Mouse (Mus musculus) ES-Bruce4 (cell line): ENCODE measurements at regions not wholly inside any gene's neighbourhood (a gene's known extent, or its start where the extent isn't known, plus 50 kb on each side); places are given as distances from the start of the nearest gene placed in this dataset.

Experiments
- CTCF ChIP-seq: IDR thresholded peaks from one replicate; pipeline ENCODE4 v1.8.1; 2011; ENCODE audit warnings: low read depth, low read length
- EP300 ChIP-seq: IDR thresholded peaks from 2 replicates; pipeline ENCODE4 v1.6.1; 2011; ENCODE audit warnings: low read depth, low read length; ENCODE audit not compliant: insufficient read depth
- POLR2A ChIP-seq: IDR thresholded peaks from one replicate; pipeline ENCODE4 v1.8.1; 2011; ENCODE audit warnings: low read length; ENCODE audit not compliant: insufficient read depth

DNA sequence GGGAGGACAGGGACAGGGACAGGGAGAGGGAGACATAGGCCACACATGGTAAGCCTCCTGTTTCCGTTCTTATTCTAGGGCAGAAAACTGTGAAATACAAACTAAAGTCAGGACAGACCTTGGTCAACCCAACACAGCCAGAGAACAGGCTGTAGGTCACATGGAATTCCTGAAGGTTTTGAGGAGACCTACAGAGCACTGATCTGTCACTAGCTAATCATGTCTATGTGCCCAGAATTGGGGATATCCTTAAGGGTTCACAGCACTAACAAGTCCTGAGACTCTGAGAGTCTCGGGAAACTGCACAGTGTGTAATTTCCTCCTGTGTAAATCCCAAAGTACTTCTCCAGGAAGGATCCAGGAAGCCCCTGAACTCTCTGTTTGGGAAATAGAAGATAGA lies 94.6 kb downstream of the Trib2 start:
- no peak for TF ChIP-seq CTCF
- no peak for TF ChIP-seq POLR2A
- TF ChIP-seq EP300 = no peak
